Mouse (Mus musculus): ENCODE measurements around the gene Rgs6.

DNA sequence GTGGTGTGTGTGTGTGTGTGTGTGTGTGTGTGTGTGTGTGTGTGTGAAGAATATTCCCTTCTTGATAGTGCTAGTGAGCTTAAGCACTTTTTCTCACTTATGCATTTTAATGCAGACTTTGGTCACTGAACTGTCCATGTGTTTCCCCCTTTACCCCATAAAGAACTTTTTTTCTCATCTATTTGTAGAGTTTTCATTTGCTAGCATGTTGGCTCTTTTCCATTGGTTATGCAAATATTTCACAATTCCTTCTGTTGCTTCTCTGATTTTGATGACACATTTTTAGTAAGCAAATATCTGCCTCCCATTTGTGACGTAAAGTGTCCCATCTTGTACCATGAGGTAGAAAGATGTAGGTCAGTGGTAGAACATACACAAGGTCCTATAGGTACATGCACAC, 295.0 kb downstream of the Rgs6 start:
- no peak for TF ChIP-seq CTCF (IDR thresholded peaks at IDR 0.05; ENCODE audit: low read depth)
- TF ChIP-seq EP300 (optimal IDR thresholded peaks at IDR 0.05), result no peak

Measured in stomach, postnatal 0 days (tissue).